Mouse (Mus musculus) lung, postnatal 0 days (tissue): ENCODE results near the gene Sh3gl2.

Experiments used
- CTCF ChIP-seq: IDR thresholded peaks from 2 replicates; pipeline ENCODE4 v1.5.1; 2016; ENCODE audit warnings: antibody characterized with exemption, mild to moderate bottlenecking
- EP300 ChIP-seq: IDR thresholded peaks from 2 replicates; pipeline ENCODE4 v1.6.1; 2016; ENCODE audit warnings: antibody characterized with exemption, mild to moderate bottlenecking, control low read depth

- no peak for TF ChIP-seq EP300
- TF ChIP-seq CTCF: no peak
Measured at GRCm38 (mm10) chr4:85241675-85242074, 36.7 kb downstream of the Sh3gl2 start.
